Mouse (Mus musculus): ENCODE results near the gene Ltb4r1.
A peak's percentile ranks its signal among the peaks of the same experiment; 100 is the strongest.

The Ltb4r1 gene

DNA sequence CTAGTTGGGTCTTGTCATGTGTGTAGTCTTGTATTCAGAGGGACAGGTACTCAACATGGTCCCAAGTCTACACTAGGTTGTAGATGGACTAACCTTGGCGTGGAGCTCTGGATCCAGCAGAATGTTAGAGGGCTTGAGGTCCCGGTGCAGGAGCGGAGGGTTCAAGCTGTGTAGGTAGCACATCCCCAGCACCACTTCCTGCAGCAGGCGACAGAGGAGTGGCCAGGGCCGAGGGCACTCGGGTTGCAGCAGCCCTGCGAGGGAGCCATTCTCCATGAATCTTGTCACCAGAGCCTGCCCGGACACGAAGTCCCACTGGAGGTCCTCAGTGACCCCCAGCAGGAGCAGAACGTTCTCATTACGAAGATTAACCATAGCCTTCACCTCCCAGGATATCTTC, 22.0 kb downstream of the Ltb4r1 start:
- no peak for DNase-seq

- no peak for DNase-seq
Observed at GRCm38 (mm10) chr14:55788256-55789050, 22.7 kb downstream of the Ltb4r1 start, which contains the start of gene Ripk3. Gene Ripk3 (minus strand): TSS chr14:55788865.

GRCm38 (mm10) chr14:55793461-55793860, 27.7 kb downstream of the Ltb4r1 start:
- no peak for DNase-seq

DNA sequence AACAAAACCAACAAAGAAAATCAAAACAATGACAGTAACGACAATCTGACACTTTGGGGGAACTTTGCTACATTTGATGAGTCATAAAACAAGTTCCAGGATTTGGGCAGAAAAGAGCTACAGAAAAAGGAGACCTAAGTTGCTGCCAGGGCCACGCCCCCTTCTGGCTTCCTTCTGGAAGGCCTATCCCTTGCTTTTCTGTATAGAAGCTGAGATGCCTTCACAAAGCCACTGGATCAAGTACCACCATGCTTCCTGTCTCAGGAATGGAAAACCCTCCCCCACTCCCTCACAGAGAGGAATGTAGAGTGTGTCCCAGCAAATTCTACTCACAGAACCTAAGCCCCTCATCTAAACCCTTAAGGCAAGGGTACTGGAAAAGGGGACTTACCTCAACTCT, 28.2 kb downstream of the Ltb4r1 start:
- DNase-seq, result no peak

DNA sequence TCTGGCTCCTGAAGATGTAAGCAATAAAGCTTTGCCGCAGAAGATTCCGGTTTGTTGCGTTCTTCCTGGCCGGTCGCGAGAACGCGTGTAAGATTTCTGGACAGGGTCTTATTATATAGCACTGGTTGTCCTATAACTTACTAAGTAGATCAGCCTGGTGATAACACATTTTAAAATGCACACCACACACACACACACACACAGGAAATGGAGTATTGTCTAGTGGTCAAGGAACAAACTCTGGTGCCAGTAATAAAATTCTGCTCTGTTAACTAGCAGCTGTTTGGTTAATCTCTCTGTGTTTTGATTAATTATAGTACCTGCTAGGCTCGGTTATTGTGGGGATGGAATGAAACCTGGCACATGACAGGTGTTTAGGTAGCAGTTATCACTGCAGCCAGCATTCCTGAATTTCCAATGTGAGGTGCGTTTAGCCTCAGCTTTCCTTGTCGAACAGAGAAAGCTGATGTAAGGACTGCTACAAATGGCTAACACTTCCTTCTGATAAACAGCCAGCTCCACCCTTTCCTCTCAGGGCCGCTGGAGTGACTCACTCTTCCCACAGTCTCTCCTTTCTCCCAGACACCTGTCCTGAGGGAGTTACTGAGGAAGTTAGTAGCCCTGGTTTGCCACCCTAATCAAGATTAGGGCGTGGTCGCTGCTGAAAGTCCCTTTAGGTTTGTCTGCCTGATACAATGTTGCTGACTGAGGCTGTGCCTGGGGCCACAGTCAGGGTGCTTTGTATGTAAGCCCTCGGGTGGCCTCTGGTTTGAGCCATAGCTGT, 29.8 kb downstream of the Ltb4r1 start:
- no peak for DNase-seq

GRCm38 (mm10) chr14:55814885-55815284, 49.1 kb downstream of the Ltb4r1 start:
- peak; percentile 40 for DNase-seq

DNA sequence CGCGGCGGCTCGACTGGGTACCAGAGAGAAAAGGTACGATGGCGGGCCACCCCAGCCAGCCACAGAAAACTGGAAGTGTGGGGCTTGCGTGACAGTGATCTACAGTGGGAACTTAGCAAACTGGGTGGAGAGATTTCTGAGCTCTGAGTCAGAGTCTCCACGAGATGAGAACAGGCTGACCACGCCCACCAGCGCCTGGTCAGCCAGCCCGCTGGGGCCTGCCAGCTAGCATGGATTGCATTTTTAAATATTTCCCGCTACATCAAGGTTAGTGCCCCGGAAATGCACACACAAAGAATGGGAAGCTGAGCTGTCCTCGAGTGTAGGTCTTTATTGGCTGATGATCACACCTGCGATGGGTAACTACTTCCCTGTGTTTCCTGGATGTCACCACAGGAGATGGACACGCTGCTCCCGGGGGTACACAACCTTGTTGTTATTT, 49.6 kb downstream of the Ltb4r1 start:
- DNase-seq, result peak; percentile 23

Measured in right cerebral cortex, postnatal 25 days (tissue).